Comparison of ENCODE assay signal across 8 mouse cellular contexts in genomic region chr3:158031371-158031925, GRCm38 (mm10). TPM values are rescaled to one million over a fixed set of nuclear protein-coding genes. Genes with fewer than 3 reads are reported as not detected.
DNase-seq lines count a peak whose midpoint lies in the region; ATAC-seq and TF ChIP-seq lines count a peak whose summit lies in the region.

No protein-coding gene starts in this region.

- peak; percentile 89 for ATAC-seq in heart, embryonic 15.5 days (replicated peaks; ENCODE audit: insufficient number of reproducible peaks, insufficient read depth, low FRiP score, low read depth)
- peak; percentile 89 for ATAC-seq in liver, embryonic 13.5 days (ENCODE audit: low read depth)
- peak; percentile 90 for ATAC-seq in stomach, embryonic 14.5 days (ENCODE audit: insufficient number of reproducible peaks, insufficient read depth, low FRiP score, low read depth)

- no peaks in the 10 kb centered on the region for H3K27me3 ChIP-seq in CH12.LX (replicated peaks)
- no peaks in the 10 kb centered on the region for H3K27me3 ChIP-seq in forebrain, embryonic 10.5 days (ENCODE audit: poor library complexity, severe bottlenecking)
- H3K27me3 ChIP-seq in heart, embryonic 15.5 days = no peaks in the 10 kb centered on the region
- no peaks in the 10 kb centered on the region for H3K27me3 ChIP-seq in liver, embryonic 13.5 days
- H3K27me3 ChIP-seq in stomach, embryonic 14.5 days (ENCODE audit: control insufficient read depth, insufficient read depth, low read length) = no peaks in the 10 kb centered on the region

- H3K9me3 ChIP-seq in CH12.LX (replicated peaks; ENCODE audit: low read length) = no peaks in the 10 kb centered on the region
- H3K9me3 ChIP-seq in forebrain, embryonic 10.5 days = no peaks in the 10 kb centered on the region
- no peaks in the 10 kb centered on the region for H3K9me3 ChIP-seq in heart, embryonic 15.5 days (replicated peaks)
- no peaks in the 10 kb centered on the region for H3K9me3 ChIP-seq in liver, embryonic 13.5 days (replicated peaks)
- H3K9me3 ChIP-seq in stomach, embryonic 14.5 days (ENCODE audit: control insufficient read depth, low read depth, low read length) = no peaks in the 10 kb centered on the region

- peak overlapping the region; percentile 80 to 91 (median 80) for H3K4me3 ChIP-seq in CH12.LX (replicated peaks in 1 of 3; ENCODE audit: low read depth in 2 of 3, low read length in 2 of 3, poor library complexity in 1 of 3)
- peak overlapping the region; percentile 92 for H3K4me3 ChIP-seq in forebrain, embryonic 10.5 days
- H3K4me3 ChIP-seq in heart, embryonic 15.5 days = peak overlapping the region; percentile 99
- peak overlapping the region; percentile 93 for H3K4me3 ChIP-seq in liver, embryonic 13.5 days (replicated peaks)
- peak overlapping the region; percentile 91 for H3K4me3 ChIP-seq in stomach, embryonic 14.5 days (ENCODE audit: low read depth, low read length)

- peak; percentile 99 for TF ChIP-seq POLR2A in CH12.LX (IDR thresholded peaks at IDR 0.05; ENCODE audit: low read depth, low read length)

- dilution Hi-C loops in CH12.LX (cut with MboI; ENCODE audit: extremely low pct_ligation_motif_present, extremely low pct_unique_long_range_greater_than_20kb, low sequenced_read_pairs) = no loop called here

- under 1% methylated on average over 61 of the region's 61 CpGs for WGBS in forebrain, embryonic 10.5 days
- under 1% methylated on average over 60 of the region's 61 CpGs for WGBS in heart, embryonic 15.5 days
- whole genome bisulfite sequencing in liver, embryonic 13.5 days (ENCODE audit: insufficient replicate concordance) = under 1% methylated on average over 61 of the region's 61 CpGs
- under 1% methylated on average over 61 of the region's 61 CpGs for WGBS in stomach, embryonic 14.5 days

- DNase-seq in CH12.LX (ENCODE audit: extremely low read depth) = peak; percentile 98
- peak; percentile 78 for DNase-seq in c-Kit-positive CD71-negative TER-119-negative erythroid progenitor cells, embryonic 14.5 days (ENCODE audit: low read depth)
- peak; percentile 91 for DNase-seq in forebrain, embryonic 10.5 days (ENCODE audit: extremely low spot score, low spot score)
- DNase-seq in kidney, postnatal 14 days = peak; percentile 93
- DNase-seq in liver, embryonic 13.5 days = peak; percentile 85
- DNase-seq in natural killer cell, adult 2 months (ENCODE audit: low spot score in 2 of 2) = peak; percentile 87 to 90

- no peak for TF ChIP-seq CTCF in CH12.LX (conservative IDR thresholded peaks at IDR 0.05 in 1 of 2, IDR thresholded peaks at IDR 0.05 in 1 of 2; ENCODE audit: low read depth in 2 of 2, low read length in 2 of 2)

- peak overlapping the region; percentile 90 for H3K27ac ChIP-seq in CH12.LX (ENCODE audit: insufficient read depth, low read depth)
- H3K27ac ChIP-seq in forebrain, embryonic 10.5 days = peak overlapping the region; percentile 98
- peak overlapping the region; percentile 97 for H3K27ac ChIP-seq in heart, embryonic 15.5 days
- peak overlapping the region; percentile 99 for H3K27ac ChIP-seq in liver, embryonic 13.5 days
- peak overlapping the region; percentile 98 for H3K27ac ChIP-seq in stomach, embryonic 14.5 days (ENCODE audit: low read length)

- peaks cover 85% of the 10 kb centered on the region for H3K79me2 ChIP-seq in CH12.LX (replicated peaks; ENCODE audit: control insufficient read depth, extremely low read depth, insufficient read depth, poor library complexity, severe bottlenecking)

- no peak for TF ChIP-seq EP300 in CH12.LX (IDR thresholded peaks at IDR 0.05; ENCODE audit: low read length)

- H3K4me2 ChIP-seq in CH12.LX (ENCODE audit: insufficient read depth, low read depth, poor library complexity, severe bottlenecking) = peak overlapping the region; percentile 100
- peak overlapping the region; percentile 77 for H3K4me2 ChIP-seq in heart, embryonic 15.5 days
- H3K4me2 ChIP-seq in liver, embryonic 13.5 days = peak overlapping the region; percentile 81
- peak overlapping the region; percentile 66 for H3K4me2 ChIP-seq in stomach, embryonic 14.5 days (replicated peaks; ENCODE audit: low read depth, low read length)

- H3K36me3 ChIP-seq in CH12.LX (replicated peaks in 1 of 2; ENCODE audit: control insufficient read depth in 1 of 2, insufficient read depth in 1 of 2, low read length in 1 of 2) = peaks cover 12 to 39% of the 10 kb centered on the region in 2 experiments
- H3K36me3 ChIP-seq in forebrain, embryonic 10.5 days (replicated peaks) = peaks cover 37% of the 10 kb centered on the region
- peaks cover 3% of the 10 kb centered on the region for H3K36me3 ChIP-seq in heart, embryonic 15.5 days
- H3K36me3 ChIP-seq in liver, embryonic 13.5 days = peaks cover 20% of the 10 kb centered on the region
- H3K36me3 ChIP-seq in stomach, embryonic 14.5 days (ENCODE audit: control insufficient read depth, insufficient read depth, low read length) = 0 out of 2 replicates have a peak, but pooled peaks cover 4% of the 10 kb centered on the region

- in situ Hi-C loops in CH12.LX (cut with MboI; ENCODE audit: low pct_ligation_motif_present, low pct_unique_long_range_greater_than_20kb, low sequenced_read_pairs) = no loop called here

- peaks cover 6 to 64% of the 10 kb centered on the region in 2 experiments; a peak in 3 of 4 replicates for H3K4me1 ChIP-seq in CH12.LX (ENCODE audit: control insufficient read depth in 1 of 2, insufficient read depth in 2 of 2)
- H3K4me1 ChIP-seq in forebrain, embryonic 10.5 days = peaks cover 31% of the 10 kb centered on the region
- H3K4me1 ChIP-seq in heart, embryonic 15.5 days (replicated peaks) = peaks cover 26% of the 10 kb centered on the region
- H3K4me1 ChIP-seq in liver, embryonic 13.5 days (replicated peaks) = peaks cover 58% of the 10 kb centered on the region
- peaks cover 8% of the 10 kb centered on the region; the same call in 1 of the 2 replicates for H3K4me1 ChIP-seq in stomach, embryonic 14.5 days (ENCODE audit: control insufficient read depth, insufficient read depth, low read length)

- H3K9ac ChIP-seq in CH12.LX (ENCODE audit: insufficient read depth, low read depth) = peak overlapping the region; percentile 93
- H3K9ac ChIP-seq in heart, embryonic 15.5 days = peak overlapping the region; percentile 98
- H3K9ac ChIP-seq in liver, embryonic 13.5 days = peak overlapping the region; percentile 98
- H3K9ac ChIP-seq in stomach, embryonic 14.5 days (replicated peaks; ENCODE audit: low read depth, low read length) = peak overlapping the region; percentile 97

- TF ChIP-seq RAD21 in CH12.LX (IDR thresholded peaks at IDR 0.05; ENCODE audit: low read depth, low read length) = no peak

TF ChIP-seq in CH12.LX, 34 proteins besides CTCF, POLR2A, EP300 and RAD21:
- TF ChIP-seq TBP (conservative IDR thresholded peaks at IDR 0.05; ENCODE audit: low read depth, low read length) (peak; percentile 87), KAT2A (IDR thresholded peaks at IDR 0.05; ENCODE audit: insufficient replicate concordance, low read length) (no peak), UBTF (IDR thresholded peaks at IDR 0.05; ENCODE audit: low read depth, low read length) (peak; percentile 91), CHD1 (IDR thresholded peaks at IDR 0.05; ENCODE audit: low read depth, low read length) (no peak), SMC3 (IDR thresholded peaks at IDR 0.05; ENCODE audit: low read depth, low read length) (no peak), BHLHE40 (IDR thresholded peaks at IDR 0.05; ENCODE audit: low read depth, low read length) (no peak), MAX (IDR thresholded peaks at IDR 0.05; ENCODE audit: low read length) (no peak), RCOR1 (conservative IDR thresholded peaks at IDR 0.05; ENCODE audit: low read depth, low read length) (no peak)
TF ChIP-seq in CH12.LX: peak in this region for 2.

RNA-seq across cellular contexts. Expression of gene Srsf11, which starts 5.0 kb away (rescaled TPM):
- 205 and 241 TPM in 2 replicates for total RNA-seq in CH12.LX (2012; rRNA removed)
- total RNA-seq in CH12.LX (2014; rRNA removed) = 288 and 322 TPM in 2 replicates
- polyA plus RNA-seq in CH12.LX (2012; ENCODE audit: insufficient read length, low read depth) = 725 and 830 TPM in 2 replicates
- polyA plus RNA-seq in forebrain, embryonic 10.5 days (2016; fragmentation: Nextera tagmentation; extraction: Ambion mirVana) = 317 and 330 TPM in 2 replicates
- polyA plus RNA-seq in heart, embryonic 15.5 days (2015; fragmentation: Nextera tagmentation; extraction: Ambion mirVana) = 141 and 153 TPM in 2 replicates
- polyA plus RNA-seq in liver, embryonic 13.5 days (2015; fragmentation: Nextera tagmentation; extraction: Ambion mirVana) = 135 and 148 TPM in 2 replicates
- 307 and 321 TPM in 2 replicates for polyA plus RNA-seq in stomach, embryonic 14.5 days (2014; fragmentation: Nextera tagmentation; extraction: Ambion mirVana)

RNA-seq across cellular contexts. Expression of gene Lrrc40, which starts 5.0 kb away (rescaled TPM):
- total RNA-seq in CH12.LX (2012; rRNA removed) (61.3 and 64.3 TPM in 2 replicates), CH12.LX (2014; rRNA removed) (232 and 247 TPM in 2 replicates)
- 94.6 and 144 TPM in 2 replicates for polyA plus RNA-seq in CH12.LX (2012; ENCODE audit: insufficient read length, low read depth)
- polyA plus RNA-seq in forebrain, embryonic 10.5 days (2016; fragmentation: Nextera tagmentation; extraction: Ambion mirVana) = 90.9 and 94.6 TPM in 2 replicates
- 36.0 and 36.1 TPM in 2 replicates for polyA plus RNA-seq in heart, embryonic 15.5 days (2015; fragmentation: Nextera tagmentation; extraction: Ambion mirVana)
- polyA plus RNA-seq in liver, embryonic 13.5 days (2015; fragmentation: Nextera tagmentation; extraction: Ambion mirVana) = 30.6 and 43.3 TPM in 2 replicates
- 49.4 and 60.3 TPM in 2 replicates for polyA plus RNA-seq in stomach, embryonic 14.5 days (2014; fragmentation: Nextera tagmentation; extraction: Ambion mirVana)

Comparison
In these comparisons a context has a peak if more than half of its experiments do, and no peak if none do; other contexts are left out.
1. Peak in every context shown above with its lines: DNase-seq, ATAC-seq, H3K4me3 ChIP-seq and H3K27ac ChIP-seq.